Mouse (Mus musculus) liver, postnatal 0 days (tissue): ENCODE measurements around the gene Clec4a2. TPM values are rescaled to one million over a fixed set of nuclear protein-coding genes. Genes with fewer than 3 reads are reported as not detected.
"Not testable (repeated sequence)": the region's sequence is repeated elsewhere in the genome, so short reads cannot be mapped to it uniquely, and the experiment has no call there.

Experiments
- ATAC-seq: fragments of 200-750 bp; cut with Nextera tagmentation; 2 replicates; pipeline ENCODE4 v1.8.0; 2017; ENCODE audit warnings: mild to moderate bottlenecking, moderate library complexity
- DNase-seq: peaks from one replicate; pipeline ENCODE4 v3.0.0-alpha.2; 2016
- H3K27ac ChIP-seq: fragments of 300-500 bp; sonication (generic); 2 replicates; pipeline ENCODE4 v1.5.1; 2014; ENCODE audit warnings: antibody characterized with exemption, moderate library complexity, mild to moderate bottlenecking, low read depth
- H3K27me3 ChIP-seq: fragments of 300-500 bp; sonication (generic); 2 replicates; pipeline ENCODE4 v1.6.1; 2014; ENCODE audit warnings: low read length, control low read depth, mixed read lengths; ENCODE audit not compliant: insufficient read depth
- H3K36me3 ChIP-seq: fragments of 300-500 bp; sonication (generic); replicated peaks from 2 replicates; pipeline ENCODE4 v1.6.1; 2014; ENCODE audit warnings: mild to moderate bottlenecking, control low read depth, low read length, moderate library complexity, mixed read lengths; ENCODE audit not compliant: insufficient read depth
- H3K4me1 ChIP-seq: fragments of 300-500 bp; sonication (generic); 2 replicates; pipeline ENCODE4 v1.6.1; 2014; ENCODE audit warnings: antibody characterized with exemption, mild to moderate bottlenecking, control low read depth; ENCODE audit not compliant: insufficient read depth
- H3K4me2 ChIP-seq: fragments of 300-500 bp; sonication (generic); 2 replicates; pipeline ENCODE4 v1.6.1; 2014; ENCODE audit warnings: low read depth, mild to moderate bottlenecking, low read length, moderate library complexity, mixed read lengths
- H3K4me3 ChIP-seq: fragments of 300-500 bp; sonication (generic); 2 replicates; pipeline ENCODE4 v1.5.1; 2014; ENCODE audit warnings: low read depth, low read length
- H3K9ac ChIP-seq: fragments of 300-500 bp; sonication (generic); replicated peaks from 2 replicates; pipeline ENCODE4 v1.6.1; 2014; ENCODE audit warnings: mild to moderate bottlenecking, moderate library complexity
- H3K9me3 ChIP-seq: fragments of 300-500 bp; sonication (generic); 2 replicates; pipeline ENCODE4 v1.6.1; 2016; ENCODE audit warnings: mild to moderate bottlenecking, control low read depth, low read length, mixed read lengths
- CTCF ChIP-seq: sonication (generic); IDR thresholded peaks from 2 replicates; pipeline ENCODE4 v1.5.1; 2016; ENCODE audit warnings: antibody characterized with exemption, low read depth
- EP300 ChIP-seq: IDR thresholded peaks from 2 replicates; pipeline ENCODE4 v1.6.1; 2016; ENCODE audit warnings: antibody characterized with exemption, low read depth, mild to moderate bottlenecking
- WGBS: fragments of 180-500 bp; shearing (Covaris S2); extraction: QIAGEN DNeasy Blood & Tissue Kit; methylation state at CpG from one replicate; pipeline ENCODE4 v1.1.7; 2014; ENCODE audit not compliant: insufficient replicate concordance; 5-methylcytosine and 5-hydroxymethylcytosine counted together
- polyA plus RNA-seq: library from polyadenylated mRNA; unstranded; fragments of >200 nt; fragmentation: Nextera tagmentation; extraction: Ambion mirVana; gene quantifications from 2 replicates; pipeline ENCODE4 v1.2.1, GENCODE M21; 2015

Clec4a2 gene
- polyA plus RNA-seq, 1 experiment from 2014 or later, result 20.6 TPM

DNA sequence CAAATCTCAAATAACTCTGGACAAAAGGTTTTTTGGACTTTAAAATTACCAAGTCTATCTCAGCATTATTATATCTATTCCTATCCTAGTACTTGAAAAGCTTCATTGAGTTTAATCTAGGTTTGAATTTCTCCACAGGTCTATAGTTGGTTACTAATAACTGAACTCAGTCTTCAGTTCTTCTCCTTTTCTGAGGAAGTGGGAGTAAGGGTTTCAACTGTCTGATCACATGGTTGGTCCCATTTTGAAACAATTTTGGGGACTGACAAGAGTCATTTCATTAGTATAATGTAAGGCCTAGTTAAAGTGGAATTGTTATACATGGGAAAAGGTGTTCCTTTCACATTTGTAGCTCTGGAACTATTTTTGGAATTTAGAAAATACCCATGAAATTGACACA, 64.8 kb downstream of the Clec4a2 start:
- TF ChIP-seq CTCF, result no peak
- TF ChIP-seq EP300, result no peak
- no peaks in the 10 kb centered on the region for H3K27me3 ChIP-seq

DNA sequence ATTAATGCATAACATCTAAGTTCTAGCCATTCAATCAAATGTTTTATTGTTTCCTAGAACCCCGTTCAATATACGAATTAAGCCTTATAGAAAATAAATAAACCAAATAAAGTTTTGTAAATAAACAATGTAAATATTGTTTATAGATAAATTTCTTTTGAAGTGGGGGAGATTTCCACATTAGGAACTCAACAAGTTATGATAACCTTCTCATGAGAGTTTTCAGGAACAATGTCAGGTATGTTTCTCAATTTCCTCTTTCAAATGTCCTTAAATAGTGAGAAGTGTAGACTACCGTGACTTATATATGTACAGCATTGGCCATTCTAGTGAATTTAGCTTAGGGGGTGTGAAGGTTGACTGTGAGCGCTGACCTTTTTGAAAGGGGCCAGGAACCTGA, 66.4 kb downstream of the Clec4a2 start, which contains the start of gene Clec4b2:
Gene Clec4b2, plus strand, starts transcription at position 301 of the 400 bp plus-strand sequence.
- TF ChIP-seq CTCF (no peak), EP300 (no peak)
- no peaks in the 10 kb centered on the region for H3K9me3 ChIP-seq
- H3K4me3 ChIP-seq, result no peak within 1 kb of the TSS
- H3K4me2 ChIP-seq, result no peak within 1 kb of the TSS
- H3K27me3 ChIP-seq, result no peaks in the 10 kb centered on the region
- no peaks in the 10 kb centered on the region for H3K36me3 ChIP-seq
- ATAC-seq, result no peak
- no peaks in the 10 kb centered on the region for H3K4me1 ChIP-seq
- no peak for DNase-seq
- H3K9ac ChIP-seq, result no peak within 1 kb of the TSS
- no peak within 1 kb of the TSS for H3K27ac ChIP-seq
- 74% methylated on average over 4 of the region's 4 CpGs for WGBS

More for the DNA sequence above, 64.8 kb downstream of the Clec4a2 start:
- no peak overlapping the region for H3K4me3 ChIP-seq
- H3K36me3 ChIP-seq, result no peaks in the 10 kb centered on the region
- H3K27ac ChIP-seq, result no peak overlapping the region
- no peak for DNase-seq
- no peaks in the 10 kb centered on the region for H3K4me1 ChIP-seq
- ATAC-seq, result peak; percentile 23; the same call in 1 of the 2 replicates
- no peak overlapping the region for H3K4me2 ChIP-seq
- no peak overlapping the region for H3K9ac ChIP-seq
- no peaks in the 10 kb centered on the region for H3K9me3 ChIP-seq

DNA sequence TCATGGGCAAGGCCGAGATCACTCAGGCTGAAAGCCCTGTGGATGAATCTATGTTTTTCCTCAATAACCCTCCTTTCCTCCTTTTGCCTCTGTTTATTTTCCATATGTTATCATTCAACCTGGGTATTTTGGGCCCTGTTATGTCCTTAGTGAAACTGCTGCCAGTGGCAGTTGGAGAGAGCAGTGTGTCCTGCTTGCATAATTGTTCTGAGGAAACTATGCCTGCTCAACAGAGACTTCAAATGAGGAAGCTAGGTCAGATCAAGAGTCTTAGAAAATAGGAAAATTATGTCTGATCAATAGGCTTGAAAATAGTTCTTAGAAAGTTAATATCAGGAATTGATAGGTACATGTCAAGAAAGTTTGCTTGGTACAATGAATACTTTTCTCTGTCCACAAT, 69.3 kb downstream of the Clec4a2 start:
- Histone ChIP-seq H3K4me3 (no peak overlapping the region), H3K4me1 (no peaks in the 10 kb centered on the region), H3K27ac (peak overlapping the region; percentile 32; the same call in 1 of the 2 replicates), H3K9ac (no peak overlapping the region), H3K4me2 (no peak overlapping the region), H3K27me3 (no peaks in the 10 kb centered on the region), H3K9me3 (no peaks in the 10 kb centered on the region), H3K36me3 (no peaks in the 10 kb centered on the region)
- WGBS, result 64% methylated on average over 1 of the region's 1 CpGs
- ATAC-seq (peak; percentile 49; the same call in 1 of the 2 replicates), DNase-seq (no peak)
- no peak for TF ChIP-seq CTCF
- TF ChIP-seq EP300, result no peak

DNA sequence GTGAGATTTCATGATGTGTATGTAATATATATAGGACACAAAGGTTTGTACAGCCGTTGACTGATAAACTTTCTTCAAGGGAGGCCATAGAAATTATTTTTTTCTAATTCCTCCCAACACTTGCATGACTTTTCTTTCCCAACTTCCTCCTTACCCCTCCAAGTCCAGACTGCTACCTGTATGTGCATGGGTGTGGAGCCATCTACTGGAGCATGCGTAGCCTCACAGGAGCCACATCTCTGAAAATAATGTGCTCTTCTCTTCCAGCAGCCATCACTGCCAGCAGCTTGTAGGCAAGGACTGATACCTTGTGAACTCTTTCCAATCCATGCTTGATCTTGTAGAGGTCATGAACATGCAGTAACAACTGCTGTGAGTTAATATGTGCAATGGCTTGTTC, 78.6 kb downstream of the Clec4a2 start:
- not testable (repeated sequence) for H3K4me1 ChIP-seq, DNase-seq, H3K9me3 ChIP-seq, H3K4me3 ChIP-seq, H3K4me2 ChIP-seq, H3K36me3 ChIP-seq, ATAC-seq, H3K27ac ChIP-seq, H3K9ac ChIP-seq, H3K27me3 ChIP-seq
- peak; percentile 59 for TF ChIP-seq CTCF
- 54% methylated on average over 2 of the region's 2 CpGs for WGBS

Other genes with a start within 250 kb of the Clec4a2 start
- gene Necap1, start 232.0 kb upstream of the Clec4a2 start, polyA plus RNA-seq, result 18.5 and 19.6 TPM in 2 replicates
- gene Clec4a1, start 184.6 kb upstream of the Clec4a2 start, polyA plus RNA-seq, result 6.4 TPM in 2 replicates
- 8.2 and 9.3 TPM in 2 replicates for gene Clec4a3, start 153.9 kb upstream of the Clec4a2 start, polyA plus RNA-seq
- gene Clec4a4, start 116.1 kb upstream of the Clec4a2 start, polyA plus RNA-seq, result 0.15 and 0.21 TPM in 2 replicates
- 0.15 and 0.25 TPM in 2 replicates for gene Clec4b1, start 56.5 kb upstream of the Clec4a2 start, polyA plus RNA-seq
- gene Clec4b2, start 66.5 kb downstream of the Clec4a2 start, polyA plus RNA-seq, result 0.21 and 0.45 TPM in 2 replicates
- 24.4 and 28.7 TPM in 2 replicates for gene Clec4n, start 123.4 kb downstream of the Clec4a2 start, polyA plus RNA-seq
- gene Clec4d, start 155.7 kb downstream of the Clec4a2 start, polyA plus RNA-seq, result 0.53 and 1.3 TPM in 2 replicates
- gene Clec4e, start 183.4 kb downstream of the Clec4a2 start, polyA plus RNA-seq, result 0.92 and 1.2 TPM in 2 replicates
- gene Vmn2r19, start 201.9 kb downstream of the Clec4a2 start, polyA plus RNA-seq, result not detected in 2 replicates